Mouse (Mus musculus): ENCODE data around the gene Rere. TPM values are rescaled to one million over a fixed set of nuclear protein-coding genes. Genes with fewer than 3 reads are reported as not detected.

The Rere gene
- polyA plus RNA-seq, 1 experiment from 2014 or later: 18.0 TPM

DNA sequence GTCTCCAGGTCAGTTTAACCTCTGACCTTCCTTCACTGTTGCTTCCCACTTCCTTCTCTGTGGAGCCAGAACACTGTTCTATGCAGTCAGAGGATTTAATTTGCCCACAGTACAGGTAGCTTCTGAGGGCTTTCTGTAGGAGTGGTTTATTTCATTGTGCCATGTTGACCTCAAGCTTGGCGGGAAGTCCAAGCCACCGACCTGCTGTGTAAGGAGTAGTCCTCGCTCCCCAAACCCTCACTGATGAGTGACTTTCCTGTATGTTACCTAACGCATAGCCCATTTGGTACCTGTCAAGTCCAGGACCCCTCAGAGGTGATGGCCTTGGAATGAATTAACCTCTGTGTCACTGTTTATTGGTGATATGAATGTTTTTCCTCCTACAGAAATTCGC is 42.4 kb upstream of the Rere start:
- peaks cover 62% of the 10 kb centered on the region for H3K4me1 ChIP-seq (ENCODE audit: control insufficient read depth, insufficient read depth, low read length)

DNA sequence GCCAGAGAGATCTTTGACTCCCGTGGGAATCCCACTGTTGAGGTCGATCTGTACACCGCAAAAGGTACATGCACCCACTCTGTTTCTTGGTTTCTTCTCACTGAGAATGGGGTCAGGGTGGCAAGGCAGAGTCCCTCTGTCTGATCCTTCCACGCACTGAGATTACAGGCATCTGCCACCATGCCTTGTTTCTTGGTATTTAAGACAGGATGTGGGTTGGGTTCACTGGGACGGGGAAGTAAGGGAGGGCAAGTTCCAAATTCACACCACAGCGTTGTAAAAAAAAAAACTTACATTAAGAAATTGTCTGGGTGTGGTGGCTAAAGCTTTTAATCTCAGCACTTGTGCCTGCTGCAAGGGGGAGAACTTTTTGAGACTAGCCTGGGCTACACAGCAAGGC is 41.9 kb upstream of the Rere start:
- Histone ChIP-seq H3K9me3 (replicated peaks; ENCODE audit: control insufficient read depth, low read length) (no peaks in the 10 kb centered on the region), H3K4me2 (ENCODE audit: low read depth, low read length) (peak overlapping the region; percentile 76), H3K9ac (ENCODE audit: low read length) (peak overlapping the region; percentile 87), H3K36me3 (ENCODE audit: control insufficient read depth, insufficient read depth) (peaks cover 50% of the 10 kb centered on the region), H3K27ac (ENCODE audit: low read length) (peak overlapping the region; percentile 90), H3K4me3 (ENCODE audit: low read length) (peak overlapping the region; percentile 82), H3K27me3 (ENCODE audit: control insufficient read depth, insufficient read depth, low read length) (no peaks in the 10 kb centered on the region), H3K4me1 (ENCODE audit: control insufficient read depth, insufficient read depth, low read length) (peaks cover 61% of the 10 kb centered on the region)
- no peak for ATAC-seq (replicated peaks; ENCODE audit: extremely low read depth, insufficient read depth, low FRiP score)
- 23% methylated on average over 6 of the region's 6 CpGs for WGBS

More for the DNA sequence above, 42.4 kb upstream of the Rere start:
- Histone ChIP-seq H3K4me3 (ENCODE audit: low read length) (peak overlapping the region; percentile 82), H3K4me2 (ENCODE audit: low read depth, low read length) (peak overlapping the region; percentile 76), H3K27me3 (ENCODE audit: control insufficient read depth, insufficient read depth, low read length) (no peaks in the 10 kb centered on the region), H3K9me3 (replicated peaks; ENCODE audit: control insufficient read depth, low read length) (no peaks in the 10 kb centered on the region), H3K27ac (ENCODE audit: low read length) (peak overlapping the region; percentile 90), H3K36me3 (ENCODE audit: control insufficient read depth, insufficient read depth) (peaks cover 46% of the 10 kb centered on the region), H3K9ac (ENCODE audit: low read length) (peak overlapping the region; percentile 87)
- 25% methylated on average over 5 of the region's 5 CpGs for WGBS
- ATAC-seq (replicated peaks; ENCODE audit: extremely low read depth, insufficient read depth, low FRiP score): no peak

DNA sequence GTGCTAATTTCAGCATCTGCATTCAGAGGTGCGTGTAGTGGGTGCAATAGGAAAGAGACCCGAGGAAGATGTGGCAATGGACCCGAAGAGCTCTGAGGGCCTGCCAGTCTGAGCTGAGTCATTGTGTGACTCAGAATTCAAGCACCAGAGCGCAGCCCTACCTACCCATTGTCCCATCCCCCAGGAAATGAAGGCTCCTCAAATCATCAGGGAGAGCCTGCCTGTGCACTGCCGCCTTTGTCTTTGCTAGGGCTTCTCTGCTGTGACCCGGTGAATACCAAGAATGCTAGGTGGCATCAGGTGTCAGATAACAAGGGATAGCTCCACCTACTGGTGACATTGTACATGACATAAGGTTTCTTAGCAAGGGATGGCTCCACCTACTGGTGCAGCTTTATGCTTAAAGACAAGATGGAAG is 41.5 kb upstream of the Rere start:
- H3K27me3 ChIP-seq (ENCODE audit: control insufficient read depth, insufficient read depth, low read length): no peaks in the 10 kb centered on the region
- 0 out of 2 replicates have a peak, but pooled peaks have one; percentile 4 for ATAC-seq (replicated peaks; ENCODE audit: extremely low read depth, insufficient read depth, low FRiP score)
- H3K9me3 ChIP-seq (replicated peaks; ENCODE audit: control insufficient read depth, low read length): no peaks in the 10 kb centered on the region
- H3K9ac ChIP-seq (ENCODE audit: low read length): peak overlapping the region; percentile 87
- H3K27ac ChIP-seq (ENCODE audit: low read length): peak overlapping the region; percentile 90
- H3K4me3 ChIP-seq (ENCODE audit: low read length): peak overlapping the region; percentile 82
- peaks cover 56% of the 10 kb centered on the region for H3K4me1 ChIP-seq (ENCODE audit: control insufficient read depth, insufficient read depth, low read length)
- H3K36me3 ChIP-seq (ENCODE audit: control insufficient read depth, insufficient read depth): peaks cover 54% of the 10 kb centered on the region
- 9% methylated on average over 6 of the region's 6 CpGs for WGBS
- H3K4me2 ChIP-seq (ENCODE audit: low read depth, low read length): peak overlapping the region; percentile 76

DNA sequence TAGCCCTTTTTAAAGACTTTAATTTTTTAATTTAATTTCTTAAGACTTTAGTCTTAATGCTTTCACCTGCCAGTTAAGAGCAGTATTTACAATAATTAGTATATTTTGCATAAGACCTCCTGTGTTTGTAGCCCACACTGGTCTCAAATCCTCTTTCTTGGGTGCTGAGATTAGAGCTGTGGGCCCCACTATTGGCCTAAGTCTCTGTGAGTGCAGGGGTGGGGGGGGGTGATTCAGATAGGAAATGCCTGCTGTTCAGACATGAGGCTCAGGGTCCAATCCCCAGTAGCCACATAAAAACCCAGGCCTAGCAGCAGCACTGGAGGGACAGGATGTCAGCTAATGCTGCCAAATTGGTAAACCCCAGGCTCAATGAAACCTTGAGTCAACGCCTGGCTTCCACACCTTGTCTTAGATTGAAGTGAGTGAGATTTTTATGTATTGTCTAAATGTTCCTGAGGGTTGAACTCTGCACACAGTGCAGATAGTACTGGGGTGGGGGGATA is 41.0 kb upstream of the Rere start:
- ATAC-seq (replicated peaks; ENCODE audit: extremely low read depth, insufficient read depth, low FRiP score): no peak
- Histone ChIP-seq H3K9ac (ENCODE audit: low read length) (peak overlapping the region; percentile 44), H3K9me3 (replicated peaks; ENCODE audit: control insufficient read depth, low read length) (no peaks in the 10 kb centered on the region), H3K4me1 (ENCODE audit: control insufficient read depth, insufficient read depth, low read length) (peaks cover 51% of the 10 kb centered on the region), H3K27ac (ENCODE audit: low read length) (no peak overlapping the region), H3K4me3 (ENCODE audit: low read length) (peak overlapping the region; percentile 82), H3K36me3 (ENCODE audit: control insufficient read depth, insufficient read depth) (peaks cover 54% of the 10 kb centered on the region), H3K4me2 (ENCODE audit: low read depth, low read length) (peak overlapping the region; percentile 76), H3K27me3 (ENCODE audit: control insufficient read depth, insufficient read depth, low read length) (no peaks in the 10 kb centered on the region)
- WGBS: 55% methylated on average over 1 of the region's 1 CpGs

DNA sequence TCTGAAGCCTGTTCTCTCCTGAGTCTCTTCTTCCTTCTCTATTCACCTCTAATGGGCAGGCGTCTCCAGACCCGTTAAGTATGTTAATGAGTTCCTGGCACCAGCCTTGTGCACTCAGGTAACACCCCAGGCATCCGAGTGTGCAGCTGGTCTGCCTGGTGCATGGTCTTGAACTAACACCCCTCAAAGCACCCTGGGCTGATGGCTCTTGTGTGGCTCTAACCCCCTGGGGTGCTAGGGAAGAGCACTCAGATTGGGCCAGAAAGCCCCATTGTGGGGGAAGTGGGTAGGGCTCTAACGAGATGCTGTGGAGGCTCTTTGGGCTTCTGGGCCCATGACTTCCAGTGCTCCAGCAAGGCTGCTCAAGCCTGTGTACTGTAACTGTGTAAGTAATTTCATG is 39.7 kb upstream of the Rere start:
- no peak overlapping the region for H3K4me3 ChIP-seq (ENCODE audit: low read length)
- H3K4me2 ChIP-seq (ENCODE audit: low read depth, low read length): peak overlapping the region; percentile 76; the same call in 1 of the 2 replicates
- H3K9ac ChIP-seq (ENCODE audit: low read length): peak overlapping the region; percentile 39

DNA sequence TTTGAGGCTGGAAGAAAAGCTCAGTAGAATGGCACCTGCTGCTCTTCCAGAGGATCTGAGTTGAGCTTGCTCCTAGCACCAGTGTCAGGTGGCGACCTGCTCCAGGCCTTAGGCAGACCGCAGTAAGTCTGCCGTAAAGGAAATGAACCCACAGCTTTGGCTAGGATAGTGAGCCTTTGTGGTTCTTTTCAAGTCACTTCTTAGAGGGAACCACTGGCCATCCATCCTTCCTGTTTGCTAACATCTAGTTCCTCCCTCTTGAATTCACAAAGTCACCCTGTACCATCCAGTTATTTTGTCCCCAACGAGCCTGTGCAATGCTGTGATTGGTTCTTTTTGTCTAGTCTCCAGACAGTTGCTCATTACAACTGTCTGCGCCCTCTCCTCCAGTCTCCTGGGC is 38.7 kb upstream of the Rere start:
- Histone ChIP-seq H3K27me3 (ENCODE audit: control insufficient read depth, insufficient read depth, low read length) (no peaks in the 10 kb centered on the region), H3K9ac (ENCODE audit: low read length) (peak overlapping the region; percentile 44; the same call in 1 of the 2 replicates)
- 60% methylated on average over 5 of the region's 5 CpGs for WGBS

More for the DNA sequence above, 39.7 kb upstream of the Rere start:
- peaks cover 49% of the 10 kb centered on the region for H3K4me1 ChIP-seq (ENCODE audit: control insufficient read depth, insufficient read depth, low read length)
- H3K9me3 ChIP-seq (replicated peaks; ENCODE audit: control insufficient read depth, low read length): no peaks in the 10 kb centered on the region
- no peak for ATAC-seq (replicated peaks; ENCODE audit: extremely low read depth, insufficient read depth, low FRiP score)
- no peaks in the 10 kb centered on the region for H3K27me3 ChIP-seq (ENCODE audit: control insufficient read depth, insufficient read depth, low read length)
- 60% methylated on average over 4 of the region's 4 CpGs for WGBS
- peak overlapping the region; percentile 17; the same call in 1 of the 2 replicates for H3K27ac ChIP-seq (ENCODE audit: low read length)
- peaks cover 65% of the 10 kb centered on the region for H3K36me3 ChIP-seq (ENCODE audit: control insufficient read depth, insufficient read depth)

DNA sequence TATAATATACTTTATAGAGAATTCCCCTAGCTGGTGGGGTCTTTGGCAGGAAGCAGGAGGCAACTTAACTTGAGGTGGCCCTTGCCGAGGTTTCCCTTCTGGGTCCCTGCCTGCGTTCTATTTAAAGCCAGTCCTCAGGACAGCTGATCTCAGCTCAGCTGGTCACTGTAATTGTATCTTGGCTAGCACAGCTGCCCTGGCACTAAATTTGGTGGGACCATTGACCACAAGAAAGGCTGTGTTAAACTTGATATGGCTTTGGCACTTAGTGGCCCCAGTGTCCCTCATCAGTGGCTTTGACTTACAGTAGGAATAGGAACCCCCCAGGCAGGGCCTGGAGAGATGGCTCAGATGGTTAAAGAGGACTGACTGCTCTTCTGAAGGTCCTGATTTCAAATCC is 35.6 kb upstream of the Rere start:
- H3K9me3 ChIP-seq (replicated peaks; ENCODE audit: control insufficient read depth, low read length): no peaks in the 10 kb centered on the region
- no peak overlapping the region for H3K4me2 ChIP-seq (ENCODE audit: low read depth, low read length)
- peak overlapping the region; percentile 25; the same call in 1 of the 2 replicates for H3K27ac ChIP-seq (ENCODE audit: low read length)
- no peak overlapping the region for H3K4me3 ChIP-seq (ENCODE audit: low read length)
- peaks cover 78% of the 10 kb centered on the region for H3K36me3 ChIP-seq (ENCODE audit: control insufficient read depth, insufficient read depth)
- H3K9ac ChIP-seq (ENCODE audit: low read length): no peak overlapping the region
- 34% methylated on average over 2 of the region's 2 CpGs for WGBS
- ATAC-seq (replicated peaks; ENCODE audit: extremely low read depth, insufficient read depth, low FRiP score): no peak
- peaks cover 36% of the 10 kb centered on the region for H3K4me1 ChIP-seq (ENCODE audit: control insufficient read depth, insufficient read depth, low read length)
- no peaks in the 10 kb centered on the region for H3K27me3 ChIP-seq (ENCODE audit: control insufficient read depth, insufficient read depth, low read length)

More for the DNA sequence above, 38.7 kb upstream of the Rere start:
- H3K4me1 ChIP-seq (ENCODE audit: control insufficient read depth, insufficient read depth, low read length): peaks cover 49% of the 10 kb centered on the region
- peak overlapping the region; percentile 76; the same call in 1 of the 2 replicates for H3K4me2 ChIP-seq (ENCODE audit: low read depth, low read length)
- no peak overlapping the region for H3K27ac ChIP-seq (ENCODE audit: low read length)
- ATAC-seq (replicated peaks; ENCODE audit: extremely low read depth, insufficient read depth, low FRiP score): no peak
- no peak overlapping the region for H3K4me3 ChIP-seq (ENCODE audit: low read length)
- no peaks in the 10 kb centered on the region for H3K9me3 ChIP-seq (replicated peaks; ENCODE audit: control insufficient read depth, low read length)
- H3K36me3 ChIP-seq (ENCODE audit: control insufficient read depth, insufficient read depth): peaks cover 74% of the 10 kb centered on the region

DNA sequence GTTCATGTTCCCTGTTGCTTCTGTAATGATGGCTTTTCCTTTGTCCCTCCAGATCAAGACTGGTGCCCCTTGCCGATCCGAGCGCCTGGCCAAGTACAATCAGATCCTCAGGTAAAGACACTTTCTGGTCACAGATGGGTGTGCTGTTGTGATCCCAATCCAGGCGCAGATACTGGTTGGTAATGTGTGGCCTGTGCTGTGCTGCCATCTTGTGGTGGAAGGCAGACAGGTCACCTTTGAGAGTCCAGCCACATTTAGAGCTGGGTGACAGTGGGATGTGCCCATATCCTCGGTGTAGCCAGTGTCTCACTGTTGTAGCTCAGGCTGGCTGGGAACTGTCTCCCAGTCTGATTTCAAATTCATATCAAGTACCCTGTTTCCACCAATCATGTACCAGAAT is 33.4 kb upstream of the Rere start:
- 62% methylated on average over 5 of the region's 5 CpGs for WGBS
- no peak for ATAC-seq (replicated peaks; ENCODE audit: extremely low read depth, insufficient read depth, low FRiP score)

DNA sequence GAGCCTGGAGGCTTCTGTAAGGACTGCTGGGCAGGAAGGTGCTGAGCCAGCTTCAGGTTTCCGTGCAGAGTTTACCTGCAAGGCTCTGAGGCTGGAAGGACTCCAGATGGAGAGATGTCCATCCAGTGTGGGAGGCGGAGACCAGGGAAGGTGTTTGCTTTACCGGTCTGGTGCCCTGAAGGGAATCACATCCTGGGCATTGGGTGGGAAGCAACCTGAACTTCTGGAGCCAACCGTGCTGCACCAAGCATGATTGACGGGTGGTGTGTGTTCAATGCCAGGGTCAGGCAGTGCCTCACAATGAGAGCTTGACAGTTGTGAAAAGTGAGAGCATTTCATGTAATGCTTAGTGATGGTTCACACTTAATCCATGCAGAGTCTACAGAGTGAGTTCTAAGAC is 32.5 kb upstream of the Rere start:
- Histone ChIP-seq H3K9me3 (replicated peaks; ENCODE audit: control insufficient read depth, low read length) (no peaks in the 10 kb centered on the region), H3K9ac (ENCODE audit: low read length) (no peak overlapping the region), H3K27me3 (ENCODE audit: control insufficient read depth, insufficient read depth, low read length) (no peaks in the 10 kb centered on the region), H3K4me3 (ENCODE audit: low read length) (no peak overlapping the region), H3K4me2 (ENCODE audit: low read depth, low read length) (no peak overlapping the region), H3K27ac (ENCODE audit: low read length) (no peak overlapping the region), H3K4me1 (ENCODE audit: control insufficient read depth, insufficient read depth, low read length) (peaks cover 9% of the 10 kb centered on the region), H3K36me3 (ENCODE audit: control insufficient read depth, insufficient read depth) (peaks cover 56% of the 10 kb centered on the region)
- ATAC-seq (replicated peaks; ENCODE audit: extremely low read depth, insufficient read depth, low FRiP score): no peak
- WGBS: 73% methylated on average over 5 of the region's 5 CpGs

More for the DNA sequence above, 33.4 kb upstream of the Rere start:
- no peak overlapping the region for H3K9ac ChIP-seq (ENCODE audit: low read length)
- H3K36me3 ChIP-seq (ENCODE audit: control insufficient read depth, insufficient read depth): peaks cover 63% of the 10 kb centered on the region
- peaks cover 14% of the 10 kb centered on the region for H3K4me1 ChIP-seq (ENCODE audit: control insufficient read depth, insufficient read depth, low read length)
- H3K27ac ChIP-seq (ENCODE audit: low read length): no peak overlapping the region
- H3K4me2 ChIP-seq (ENCODE audit: low read depth, low read length): no peak overlapping the region
- no peak overlapping the region for H3K4me3 ChIP-seq (ENCODE audit: low read length)
- H3K9me3 ChIP-seq (replicated peaks; ENCODE audit: control insufficient read depth, low read length): no peaks in the 10 kb centered on the region
- no peaks in the 10 kb centered on the region for H3K27me3 ChIP-seq (ENCODE audit: control insufficient read depth, insufficient read depth, low read length)
